Mouse (Mus musculus): ENCODE results near the gene Gm136. TPM values are rescaled to one million over a fixed set of nuclear protein-coding genes. Genes with fewer than 3 reads are reported as not detected.
A peak's percentile ranks its signal among the peaks of the same experiment; 100 is the strongest.

Gene Gm136
- polyA plus RNA-seq, 1 experiment from 2014 or later: not detected

- TF ChIP-seq CTCF (IDR thresholded peaks at IDR 0.05; ENCODE audit: low read depth): no peak
- H3K27ac ChIP-seq (ENCODE audit: low read depth, low read length): no peak overlapping the region
- no peaks in the 10 kb centered on the region for H3K27me3 ChIP-seq (replicated peaks; ENCODE audit: control insufficient read depth, insufficient read depth, low read length)
- no peak overlapping the region for H3K9ac ChIP-seq (ENCODE audit: low read depth, low read length)
- H3K4me3 ChIP-seq (ENCODE audit: low read depth, low read length): no peak overlapping the region
- no peaks in the 10 kb centered on the region for H3K9me3 ChIP-seq (ENCODE audit: control insufficient read depth)
- H3K4me1 ChIP-seq (replicated peaks; ENCODE audit: control insufficient read depth, insufficient read depth, low read length): no peaks in the 10 kb centered on the region
- H3K4me2 ChIP-seq (replicated peaks; ENCODE audit: low read depth): no peak overlapping the region
- no peaks in the 10 kb centered on the region for H3K36me3 ChIP-seq (ENCODE audit: control insufficient read depth, insufficient read depth)
- no peak for ATAC-seq
- 79% methylated on average over 2 of the region's 2 CpGs for WGBS
Observed at GRCm38 (mm10) chr4:34785646-34786045, 29.6 kb upstream of the Gm136 start.

- Histone ChIP-seq H3K4me1 (replicated peaks; ENCODE audit: control insufficient read depth, insufficient read depth, low read length) (no peaks in the 10 kb centered on the region), H3K4me2 (replicated peaks; ENCODE audit: low read depth) (no peak overlapping the region), H3K9me3 (ENCODE audit: control insufficient read depth) (no peaks in the 10 kb centered on the region), H3K4me3 (ENCODE audit: low read depth, low read length) (no peak overlapping the region), H3K27me3 (replicated peaks; ENCODE audit: control insufficient read depth, insufficient read depth, low read length) (no peaks in the 10 kb centered on the region), H3K9ac (ENCODE audit: low read depth, low read length) (no peak overlapping the region), H3K27ac (ENCODE audit: low read depth, low read length) (no peak overlapping the region), H3K36me3 (ENCODE audit: control insufficient read depth, insufficient read depth) (no peaks in the 10 kb centered on the region)
- no peak for ATAC-seq
- WGBS: 55% methylated on average over 5 of the region's 5 CpGs
- TF ChIP-seq CTCF (IDR thresholded peaks at IDR 0.05; ENCODE audit: low read depth): peak; percentile 65
Observed at GRCm38 (mm10) chr4:34784865-34785264, 28.8 kb upstream of the Gm136 start.

- WGBS: 35% methylated on average over 4 of the region's 4 CpGs
- H3K4me1 ChIP-seq (replicated peaks; ENCODE audit: control insufficient read depth, insufficient read depth, low read length): no peaks in the 10 kb centered on the region
- no peak overlapping the region for H3K27ac ChIP-seq (ENCODE audit: low read depth, low read length)
- peak; percentile 63 for TF ChIP-seq CTCF (IDR thresholded peaks at IDR 0.05; ENCODE audit: low read depth)
- H3K4me2 ChIP-seq (replicated peaks; ENCODE audit: low read depth): no peak overlapping the region
- no peaks in the 10 kb centered on the region for H3K9me3 ChIP-seq (ENCODE audit: control insufficient read depth)
- no peaks in the 10 kb centered on the region for H3K27me3 ChIP-seq (replicated peaks; ENCODE audit: control insufficient read depth, insufficient read depth, low read length)
- no peak overlapping the region for H3K9ac ChIP-seq (ENCODE audit: low read depth, low read length)
- no peak for ATAC-seq
- H3K4me3 ChIP-seq (ENCODE audit: low read depth, low read length): no peak overlapping the region
- no peaks in the 10 kb centered on the region for H3K36me3 ChIP-seq (ENCODE audit: control insufficient read depth, insufficient read depth)
Observed at GRCm38 (mm10) chr4:34782730-34783129, 26.7 kb upstream of the Gm136 start.

- Histone ChIP-seq H3K27me3 (replicated peaks; ENCODE audit: control insufficient read depth, insufficient read depth, low read length) (no peaks in the 10 kb centered on the region), H3K4me1 (replicated peaks; ENCODE audit: control insufficient read depth, insufficient read depth, low read length) (no peaks in the 10 kb centered on the region), H3K36me3 (ENCODE audit: control insufficient read depth, insufficient read depth) (no peaks in the 10 kb centered on the region), H3K9ac (ENCODE audit: low read depth, low read length) (peak within 1 kb of the TSS; percentile 87), H3K9me3 (ENCODE audit: control insufficient read depth) (no peaks in the 10 kb centered on the region), H3K4me3 (ENCODE audit: low read depth, low read length) (peak within 1 kb of the TSS; percentile 72), H3K4me2 (replicated peaks; ENCODE audit: low read depth) (peak within 1 kb of the TSS; percentile 72), H3K27ac (ENCODE audit: low read depth, low read length) (peak within 1 kb of the TSS; percentile 52; the same call in 1 of the 2 replicates)
- peak; percentile 97 for ATAC-seq
- TF ChIP-seq CTCF (IDR thresholded peaks at IDR 0.05; ENCODE audit: low read depth): peak; percentile 97
- 5% methylated on average over 40 of the region's 40 CpGs for WGBS
Observed at GRCm38 (mm10) chr4:34777677-34778527, 21.8 kb upstream of the Gm136 start, which contains the start of gene Smim8. Smim8 (minus strand) TSS chr4:34778423.

- TF ChIP-seq CTCF (IDR thresholded peaks at IDR 0.05; ENCODE audit: low read depth): no peak
- ATAC-seq: no peak
- 24% methylated on average over 8 of the region's 8 CpGs for WGBS
Observed at GRCm38 (mm10) chr4:34771652-34772371, 15.7 kb upstream of the Gm136 start.

GRCm38 (mm10) chr4:34749236-34749635, 6.8 kb downstream of the Gm136 start:
- 43% methylated on average over 6 of the region's 6 CpGs for WGBS
- TF ChIP-seq CTCF (IDR thresholded peaks at IDR 0.05; ENCODE audit: low read depth): no peak

More at GRCm38 (mm10) chr4:34771652-34772371, 15.7 kb upstream of the Gm136 start:
- Histone ChIP-seq H3K4me1 (replicated peaks; ENCODE audit: control insufficient read depth, insufficient read depth, low read length) (no peaks in the 10 kb centered on the region), H3K27ac (ENCODE audit: low read depth, low read length) (no peak overlapping the region), H3K4me2 (replicated peaks; ENCODE audit: low read depth) (no peak overlapping the region), H3K36me3 (ENCODE audit: control insufficient read depth, insufficient read depth) (peaks cover 17% of the 10 kb centered on the region; the same call in 1 of the 2 replicates), H3K9ac (ENCODE audit: low read depth, low read length) (no peak overlapping the region), H3K9me3 (ENCODE audit: control insufficient read depth) (no peaks in the 10 kb centered on the region), H3K27me3 (replicated peaks; ENCODE audit: control insufficient read depth, insufficient read depth, low read length) (no peaks in the 10 kb centered on the region), H3K4me3 (ENCODE audit: low read depth, low read length) (no peak overlapping the region)

More at GRCm38 (mm10) chr4:34749236-34749635, 6.8 kb downstream of the Gm136 start:
- no peak overlapping the region for H3K9ac ChIP-seq (ENCODE audit: low read depth, low read length)
- no peaks in the 10 kb centered on the region for H3K9me3 ChIP-seq (ENCODE audit: control insufficient read depth)
- ATAC-seq: no peak
- H3K4me3 ChIP-seq (ENCODE audit: low read depth, low read length): no peak overlapping the region
- no peak overlapping the region for H3K27ac ChIP-seq (ENCODE audit: low read depth, low read length)
- H3K4me1 ChIP-seq (replicated peaks; ENCODE audit: control insufficient read depth, insufficient read depth, low read length): no peaks in the 10 kb centered on the region
- no peak overlapping the region for H3K4me2 ChIP-seq (replicated peaks; ENCODE audit: low read depth)
- no peaks in the 10 kb centered on the region for H3K27me3 ChIP-seq (replicated peaks; ENCODE audit: control insufficient read depth, insufficient read depth, low read length)
- no peaks in the 10 kb centered on the region for H3K36me3 ChIP-seq (ENCODE audit: control insufficient read depth, insufficient read depth)

All from intestine, postnatal 0 days (tissue).